Mouse (Mus musculus): ENCODE data around the gene Ppp2r2d. TPM values are rescaled to one million over a fixed set of nuclear protein-coding genes. Genes with fewer than 3 reads are reported as not detected.
A peak's percentile ranks its signal among the peaks of the same experiment; 100 is the strongest.

Ppp2r2d gene
- polyA plus RNA-seq, 1 experiment from 2014 or later, result 52.3 TPM

- Histone ChIP-seq H3K4me1 (ENCODE audit: control insufficient read depth, insufficient read depth, low read length) (no peaks in the 10 kb centered on the region), H3K9me3 (replicated peaks; ENCODE audit: control insufficient read depth, low read length) (no peaks in the 10 kb centered on the region), H3K36me3 (ENCODE audit: control insufficient read depth, insufficient read depth, low read length) (peaks cover 12% of the 10 kb centered on the region), H3K27me3 (replicated peaks; ENCODE audit: control insufficient read depth, insufficient read depth, low read length) (no peaks in the 10 kb centered on the region), H3K4me2 (ENCODE audit: low read length) (no peak overlapping the region), H3K4me3 (ENCODE audit: low read depth, low read length) (no peak overlapping the region), H3K27ac (ENCODE audit: low read depth, low read length) (no peak overlapping the region), H3K9ac (ENCODE audit: low read length) (no peak overlapping the region)
- no peak for ATAC-seq
- peak; percentile 59 for DNase-seq (ENCODE audit: low spot score)
- 91% methylated on average over 3 of the region's 3 CpGs for WGBS
Observed at GRCm38 (mm10) chr7:138835028-138835427, 10.9 kb upstream of the Ppp2r2d start.

GRCm38 (mm10) chr7:138840594-138841021 is 5.3 kb upstream of the Ppp2r2d start:
- H3K9me3 ChIP-seq (replicated peaks; ENCODE audit: control insufficient read depth, low read length), result no peaks in the 10 kb centered on the region
- peaks cover 9% of the 10 kb centered on the region for H3K36me3 ChIP-seq (ENCODE audit: control insufficient read depth, insufficient read depth, low read length)
- H3K27me3 ChIP-seq (replicated peaks; ENCODE audit: control insufficient read depth, insufficient read depth, low read length), result no peaks in the 10 kb centered on the region
- H3K9ac ChIP-seq (ENCODE audit: low read length), result no peak overlapping the region
- peak; percentile 32 for ATAC-seq
- no peak overlapping the region for H3K27ac ChIP-seq (ENCODE audit: low read depth, low read length)
- peaks cover 16% of the 10 kb centered on the region for H3K4me1 ChIP-seq (ENCODE audit: control insufficient read depth, insufficient read depth, low read length)
- no peak overlapping the region for H3K4me2 ChIP-seq (ENCODE audit: low read length)
- peak; percentile 91 for DNase-seq (ENCODE audit: low spot score)
- H3K4me3 ChIP-seq (ENCODE audit: low read depth, low read length), result no peak overlapping the region
- WGBS, result 57% methylated on average over 4 of the region's 4 CpGs

GRCm38 (mm10) chr7:138841436-138842151 is 4.3 kb upstream of the Ppp2r2d start:
- Histone ChIP-seq H3K36me3 (ENCODE audit: control insufficient read depth, insufficient read depth, low read length) (no peaks in the 10 kb centered on the region; the same call in 1 of the 2 replicates), H3K9me3 (replicated peaks; ENCODE audit: control insufficient read depth, low read length) (no peaks in the 10 kb centered on the region), H3K27me3 (replicated peaks; ENCODE audit: control insufficient read depth, insufficient read depth, low read length) (no peaks in the 10 kb centered on the region), H3K4me1 (ENCODE audit: control insufficient read depth, insufficient read depth, low read length) (peaks cover 16% of the 10 kb centered on the region), H3K9ac (ENCODE audit: low read length) (no peak overlapping the region), H3K4me3 (ENCODE audit: low read depth, low read length) (no peak overlapping the region), H3K4me2 (ENCODE audit: low read length) (no peak overlapping the region), H3K27ac (ENCODE audit: low read depth, low read length) (0 out of 2 replicates have a peak overlapping the region, but pooled peaks have one; percentile 9)
- no peak for DNase-seq (ENCODE audit: low spot score)
- 81% methylated on average over 3 of the region's 3 CpGs for WGBS
- ATAC-seq, result no peak

DNA sequence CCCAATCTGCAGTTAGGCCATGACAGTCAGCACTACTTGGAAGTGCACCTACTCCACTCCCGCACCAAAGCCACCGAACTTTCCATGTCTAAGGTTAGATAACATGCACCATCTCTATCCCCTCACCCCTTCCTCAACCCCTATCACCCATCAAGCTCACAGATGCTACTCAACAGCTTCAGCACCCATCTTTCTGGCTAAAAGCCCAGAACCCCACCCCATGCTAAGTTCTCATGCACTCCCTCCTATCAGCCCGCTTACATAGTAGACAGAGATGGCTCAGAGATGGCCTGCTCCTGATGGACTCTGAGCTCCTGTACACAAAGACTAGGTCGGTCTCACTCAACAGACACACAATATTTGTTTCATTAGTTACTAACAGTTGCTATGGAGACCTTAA is 2.5 kb upstream of the Ppp2r2d start:
- ATAC-seq, result no peak
- no peaks in the 10 kb centered on the region for H3K27me3 ChIP-seq (replicated peaks; ENCODE audit: control insufficient read depth, insufficient read depth, low read length)
- peaks cover 29% of the 10 kb centered on the region for H3K4me1 ChIP-seq (ENCODE audit: control insufficient read depth, insufficient read depth, low read length)
- DNase-seq (ENCODE audit: low spot score), result no peak
- H3K9me3 ChIP-seq (replicated peaks; ENCODE audit: control insufficient read depth, low read length), result no peaks in the 10 kb centered on the region
- H3K9ac ChIP-seq (ENCODE audit: low read length), result no peak overlapping the region
- H3K4me3 ChIP-seq (ENCODE audit: low read depth, low read length), result no peak overlapping the region
- H3K4me2 ChIP-seq (ENCODE audit: low read length), result peak overlapping the region; percentile 13; the same call in 1 of the 2 replicates
- 94% methylated on average over 4 of the region's 4 CpGs for WGBS
- peaks cover 4% of the 10 kb centered on the region; the same call in 1 of the 2 replicates for H3K36me3 ChIP-seq (ENCODE audit: control insufficient read depth, insufficient read depth, low read length)
- no peak overlapping the region for H3K27ac ChIP-seq (ENCODE audit: low read depth, low read length)

DNA sequence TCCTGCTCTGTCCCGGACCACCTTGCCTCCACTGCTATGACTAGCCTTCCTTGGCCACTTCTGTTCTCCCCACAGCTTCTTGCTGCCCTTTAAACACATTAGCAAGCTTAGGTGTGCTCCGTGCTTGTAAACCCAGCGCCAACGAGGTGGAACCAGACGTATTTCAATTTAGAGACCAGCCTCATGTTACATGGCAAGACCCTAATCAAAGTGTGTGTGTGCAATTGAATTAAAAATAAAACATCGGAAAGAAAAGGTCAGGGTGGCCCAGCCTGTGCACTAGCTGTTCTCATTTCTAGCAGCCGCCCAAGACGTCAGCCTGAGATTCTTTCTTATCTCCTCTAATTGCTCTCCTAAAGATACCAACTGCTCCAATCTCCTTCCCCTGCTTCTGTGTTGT is 768 bp upstream of the Ppp2r2d start:
- 0 out of 2 replicates have a peak overlapping the region, but pooled peaks have one; percentile 92 for H3K27ac ChIP-seq (ENCODE audit: low read depth, low read length)
- no peaks in the 10 kb centered on the region for H3K9me3 ChIP-seq (replicated peaks; ENCODE audit: control insufficient read depth, low read length)
- H3K4me3 ChIP-seq (ENCODE audit: low read depth, low read length), result peak overlapping the region; percentile 99
- peaks cover 35% of the 10 kb centered on the region for H3K4me1 ChIP-seq (ENCODE audit: control insufficient read depth, insufficient read depth, low read length)
- H3K36me3 ChIP-seq (ENCODE audit: control insufficient read depth, insufficient read depth, low read length), result peaks cover 15% of the 10 kb centered on the region; the same call in 1 of the 2 replicates
- H3K4me2 ChIP-seq (ENCODE audit: low read length), result peak overlapping the region; percentile 90
- 46% methylated on average over 8 of the region's 8 CpGs for WGBS
- ATAC-seq (no peak), DNase-seq (ENCODE audit: low spot score) (no peak)
- peak overlapping the region; percentile 95 for H3K9ac ChIP-seq (ENCODE audit: low read length)
- no peaks in the 10 kb centered on the region for H3K27me3 ChIP-seq (replicated peaks; ENCODE audit: control insufficient read depth, insufficient read depth, low read length)

DNA sequence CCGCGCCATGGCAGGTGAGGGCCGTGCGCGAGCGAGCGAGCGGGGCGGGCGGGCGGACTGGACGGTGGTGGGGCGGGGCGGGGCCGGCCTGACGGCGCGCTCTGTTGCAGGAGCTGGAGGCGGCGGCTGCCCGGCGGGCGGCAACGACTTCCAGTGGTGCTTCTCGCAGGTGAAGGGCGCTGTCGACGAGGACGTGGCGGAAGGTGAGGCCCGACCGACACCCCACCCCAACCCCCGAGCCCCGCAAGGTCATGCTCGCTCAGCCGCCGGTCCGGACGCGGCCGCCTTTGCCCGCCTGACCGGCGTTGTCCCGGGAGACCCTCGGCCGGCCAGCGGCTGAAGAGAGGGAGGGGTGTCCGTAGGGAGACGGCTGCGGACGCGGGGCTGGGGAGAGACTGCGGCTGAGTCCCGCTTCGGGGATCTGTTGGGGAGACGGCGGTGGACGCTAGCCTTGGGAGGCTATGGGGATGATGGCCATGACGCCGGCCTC is 668 bp downstream of the Ppp2r2d start:
- Histone ChIP-seq H3K36me3 (ENCODE audit: control insufficient read depth, insufficient read depth, low read length) (peaks cover 21% of the 10 kb centered on the region), H3K27me3 (replicated peaks; ENCODE audit: control insufficient read depth, insufficient read depth, low read length) (no peaks in the 10 kb centered on the region), H3K9me3 (replicated peaks; ENCODE audit: control insufficient read depth, low read length) (no peaks in the 10 kb centered on the region), H3K4me1 (ENCODE audit: control insufficient read depth, insufficient read depth, low read length) (peaks cover 35% of the 10 kb centered on the region), H3K4me3 (ENCODE audit: low read depth, low read length) (peak overlapping the region; percentile 99), H3K4me2 (ENCODE audit: low read length) (peak overlapping the region; percentile 90), H3K9ac (ENCODE audit: low read length) (peak overlapping the region; percentile 95), H3K27ac (ENCODE audit: low read depth, low read length) (peak overlapping the region; percentile 92)
- DNase-seq (ENCODE audit: low spot score), result no peak
- peak; percentile 80 for ATAC-seq
- WGBS, result under 1% methylated on average over 43 of the region's 61 CpGs

DNA sequence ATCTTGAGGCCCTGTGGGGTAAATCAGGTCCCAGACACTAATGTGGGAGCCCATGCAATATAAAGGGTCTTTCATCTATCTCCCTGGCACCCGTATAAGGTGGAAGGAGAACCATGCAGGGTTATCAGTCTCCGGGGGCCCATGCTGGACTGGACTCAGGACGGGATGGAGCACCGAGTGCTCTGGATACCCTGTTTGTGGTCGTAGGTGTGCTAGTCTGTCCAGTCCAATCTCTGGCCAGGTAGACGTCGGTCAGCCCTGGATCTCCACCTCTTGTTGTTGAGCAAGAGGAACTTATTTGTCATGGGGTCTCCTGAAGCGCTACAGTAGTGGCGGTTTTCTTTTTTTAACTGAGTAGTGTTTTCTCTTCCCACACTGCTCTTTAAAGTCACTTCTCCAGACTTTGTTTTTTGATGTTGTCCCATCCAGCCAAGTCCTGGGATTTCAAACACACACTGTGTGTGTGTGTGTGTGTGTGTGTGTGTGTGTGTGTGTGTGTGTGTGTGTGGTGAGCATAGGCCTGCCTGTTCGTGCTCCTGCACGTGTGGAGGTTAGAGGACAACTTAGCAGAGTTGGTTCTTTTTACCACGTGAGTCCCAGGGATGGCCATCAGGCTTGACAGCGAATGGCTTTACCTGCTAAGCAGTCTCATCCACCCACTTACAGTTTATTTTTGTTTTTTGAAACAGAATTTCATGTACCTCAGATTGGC is 1.6 kb downstream of the Ppp2r2d start:
- H3K27ac ChIP-seq (ENCODE audit: low read depth, low read length), result peak overlapping the region; percentile 92; the same call in 1 of the 2 replicates
- H3K9ac ChIP-seq (ENCODE audit: low read length), result peak overlapping the region; percentile 95
- H3K4me1 ChIP-seq (ENCODE audit: control insufficient read depth, insufficient read depth, low read length), result peaks cover 35% of the 10 kb centered on the region
- H3K36me3 ChIP-seq (ENCODE audit: control insufficient read depth, insufficient read depth, low read length), result peaks cover 27% of the 10 kb centered on the region
- no peak for DNase-seq (ENCODE audit: low spot score)
- ATAC-seq, result no peak
- 48% methylated on average over 13 of the region's 13 CpGs for WGBS
- no peaks in the 10 kb centered on the region for H3K9me3 ChIP-seq (replicated peaks; ENCODE audit: control insufficient read depth, low read length)
- no peaks in the 10 kb centered on the region for H3K27me3 ChIP-seq (replicated peaks; ENCODE audit: control insufficient read depth, insufficient read depth, low read length)
- H3K4me3 ChIP-seq (ENCODE audit: low read depth, low read length), result peak overlapping the region; percentile 99
- peak overlapping the region; percentile 90 for H3K4me2 ChIP-seq (ENCODE audit: low read length)

GRCm38 (mm10) chr7:138848028-138848920 is 2.4 kb downstream of the Ppp2r2d start:
- H3K27me3 ChIP-seq (replicated peaks; ENCODE audit: control insufficient read depth, insufficient read depth, low read length), result no peaks in the 10 kb centered on the region
- H3K9ac ChIP-seq (ENCODE audit: low read length), result peak overlapping the region; percentile 95; the same call in 1 of the 2 replicates
- no peaks in the 10 kb centered on the region for H3K9me3 ChIP-seq (replicated peaks; ENCODE audit: control insufficient read depth, low read length)
- H3K4me2 ChIP-seq (ENCODE audit: low read length), result peak overlapping the region; percentile 90
- ATAC-seq, result no peak
- peak overlapping the region; percentile 99 for H3K4me3 ChIP-seq (ENCODE audit: low read depth, low read length)
- H3K4me1 ChIP-seq (ENCODE audit: control insufficient read depth, insufficient read depth, low read length), result peaks cover 35% of the 10 kb centered on the region
- no peak for DNase-seq (ENCODE audit: low spot score)
- H3K36me3 ChIP-seq (ENCODE audit: control insufficient read depth, insufficient read depth, low read length), result peaks cover 35% of the 10 kb centered on the region
- WGBS, result 77% methylated on average over 7 of the region's 7 CpGs
- H3K27ac ChIP-seq (ENCODE audit: low read depth, low read length), result no peak overlapping the region

Measured in forebrain, embryonic 14.5 days (tissue).